In genomic region chr2:166324439-166324838, GRCm38 (mm10) we compare ENCODE assay signal across 8 mouse cellular contexts.
DNase-seq lines count a peak whose midpoint lies in the region; ATAC-seq lines count a peak whose summit lies in the region.

No protein-coding gene starts in this region.

- peaks cover 4% of the 10 kb centered on the region; the same call in 1 of the 2 replicates for H3K27me3 ChIP-seq in lung, embryonic 16.5 days (ENCODE audit: control insufficient read depth, insufficient read depth, low read depth, low read length)
- no peaks in the 10 kb centered on the region for H3K27me3 ChIP-seq in embryonic facial prominence, embryonic 13.5 days
- H3K27me3 ChIP-seq in liver, embryonic 11.5 days (replicated peaks; ENCODE audit: control insufficient read depth, insufficient read depth, low read length), result no peaks in the 10 kb centered on the region

- H3K27ac ChIP-seq in lung, embryonic 16.5 days (ENCODE audit: low read length), result no peak overlapping the region
- H3K27ac ChIP-seq in embryonic facial prominence, embryonic 13.5 days, result peak overlapping the region; percentile 85
- H3K27ac ChIP-seq in liver, embryonic 11.5 days (ENCODE audit: low read depth, low read length), result peak overlapping the region; percentile 59; the same call in 1 of the 2 replicates

- no peak for DNase-seq in lung, adult 18-20 months
- DNase-seq in kidney, adult 11 months, result peak; percentile 84
- DNase-seq in liver, embryonic 11.5 days (ENCODE audit: low spot score), result no peak
- DNase-seq in thymus, postnatal 0 days (ENCODE audit: low spot score), result no peak
- DNase-seq in gastrocnemius, postnatal 25 days, result no peak

- peak; percentile 72 for ATAC-seq in lung, embryonic 16.5 days (ENCODE audit: low read depth)
- peak; percentile 60; the same call in 1 of the 2 replicates for ATAC-seq in embryonic facial prominence, embryonic 13.5 days (ENCODE audit: insufficient number of reproducible peaks, insufficient read depth, low FRiP score, low TSS enrichment, low read depth)
- ATAC-seq in liver, embryonic 11.5 days (replicated peaks; ENCODE audit: low FRiP score), result no peak
- no peak for ATAC-seq in activated CD4-positive, CD25-positive, alpha-beta regulatory T cell, adult 4 months

- no peaks in the 10 kb centered on the region for H3K9me3 ChIP-seq in lung, embryonic 16.5 days (ENCODE audit: control insufficient read depth, low read length)
- no peaks in the 10 kb centered on the region for H3K9me3 ChIP-seq in embryonic facial prominence, embryonic 13.5 days
- no peaks in the 10 kb centered on the region for H3K9me3 ChIP-seq in liver, embryonic 11.5 days (ENCODE audit: control insufficient read depth, low read length)

- WGBS in lung, embryonic 16.5 days, result 17% methylated on average over 10 of the region's 10 CpGs
- WGBS in embryonic facial prominence, embryonic 13.5 days, result 26% methylated on average over 10 of the region's 10 CpGs
- 60% methylated on average over 10 of the region's 10 CpGs for WGBS in liver, embryonic 11.5 days

- H3K4me2 ChIP-seq in lung, embryonic 16.5 days (ENCODE audit: low read depth, low read length), result no peak overlapping the region
- H3K4me2 ChIP-seq in embryonic facial prominence, embryonic 13.5 days, result no peak overlapping the region
- H3K4me2 ChIP-seq in liver, embryonic 11.5 days, result no peak overlapping the region

- H3K4me3 ChIP-seq in lung, embryonic 16.5 days (ENCODE audit: low read length), result no peak overlapping the region
- H3K4me3 ChIP-seq in embryonic facial prominence, embryonic 13.5 days, result no peak overlapping the region
- H3K4me3 ChIP-seq in liver, embryonic 11.5 days (ENCODE audit: low read depth, low read length), result no peak overlapping the region

- no peak overlapping the region for H3K9ac ChIP-seq in lung, embryonic 16.5 days (ENCODE audit: low read length)
- H3K9ac ChIP-seq in embryonic facial prominence, embryonic 13.5 days, result no peak overlapping the region
- H3K9ac ChIP-seq in liver, embryonic 11.5 days (ENCODE audit: low read depth, low read length), result no peak overlapping the region

- no peaks in the 10 kb centered on the region for H3K36me3 ChIP-seq in lung, embryonic 16.5 days (ENCODE audit: control insufficient read depth, insufficient read depth, low read length)
- H3K36me3 ChIP-seq in embryonic facial prominence, embryonic 13.5 days, result no peaks in the 10 kb centered on the region
- H3K36me3 ChIP-seq in liver, embryonic 11.5 days (ENCODE audit: control insufficient read depth, insufficient read depth, low read length), result no peaks in the 10 kb centered on the region

- H3K4me1 ChIP-seq in lung, embryonic 16.5 days (replicated peaks; ENCODE audit: control insufficient read depth, insufficient read depth, low read length), result peaks cover 24% of the 10 kb centered on the region
- peaks cover 52% of the 10 kb centered on the region for H3K4me1 ChIP-seq in embryonic facial prominence, embryonic 13.5 days
- 0 out of 2 replicates have a peak, but pooled peaks cover 7% of the 10 kb centered on the region for H3K4me1 ChIP-seq in liver, embryonic 11.5 days (replicated peaks; ENCODE audit: control insufficient read depth, insufficient read depth, low read length)

Comparison
In these comparisons a context has a peak if more than half of its experiments do, and no peak if none do; other contexts are left out.
1. ATAC-seq: peak in lung, embryonic 16.5 days (single experiment) and embryonic facial prominence, embryonic 13.5 days (single experiment); none in liver, embryonic 11.5 days (single experiment) and activated CD4-positive, CD25-positive, alpha-beta regulatory T cell, adult 4 months (single experiment).